In genomic region chr6:148945509-148946408, GRCm38 (mm10) we compare ENCODE assay signal across 8 mouse cellular contexts. TPM values are rescaled to one million over a fixed set of nuclear protein-coding genes. Genes with fewer than 3 reads are reported as not detected.
A peak's percentile ranks its signal among the peaks of the same experiment; 100 is the strongest.
DNase-seq lines count a peak whose midpoint lies in the region; ATAC-seq and TF ChIP-seq lines count a peak whose summit lies in the region.

No protein-coding gene starts in this region.

- no peak for TF ChIP-seq POLR2A in cortical plate, adult 2 months (IDR thresholded peaks at IDR 0.05; ENCODE audit: extremely low read depth, insufficient read depth, low read length)

- H3K4me3 ChIP-seq in cortical plate, adult 2 months (ENCODE audit: insufficient read depth, low read length), result peak overlapping the region; percentile 81
- peak overlapping the region; percentile 83 for H3K4me3 ChIP-seq in midbrain, embryonic 16.5 days (ENCODE audit: low read depth, low read length)

- H3K9me3 ChIP-seq in midbrain, embryonic 16.5 days (replicated peaks; ENCODE audit: control insufficient read depth, low read length, poor library complexity, severe bottlenecking), result no peaks in the 10 kb centered on the region

- peak; percentile 34 for ATAC-seq in inflammation-experienced regulatory T-cells, adult 6 months
- ATAC-seq in midbrain, embryonic 16.5 days, result peak; percentile 50

- H3K27me3 ChIP-seq in midbrain, embryonic 16.5 days (ENCODE audit: control insufficient read depth, insufficient read depth, low read depth, low read length), result no peaks in the 10 kb centered on the region

- no peaks in the 10 kb centered on the region for H3K4me1 ChIP-seq in cortical plate, adult 2 months (ENCODE audit: control insufficient read depth, insufficient read depth, low read length)
- no peaks in the 10 kb centered on the region; the same call in 1 of the 2 replicates for H3K4me1 ChIP-seq in midbrain, embryonic 16.5 days (ENCODE audit: control insufficient read depth, insufficient read depth, low read length)

- WGBS in midbrain, embryonic 16.5 days, result under 1% methylated on average over 72 of the region's 75 CpGs

- H3K27ac ChIP-seq in cortical plate, adult 2 months (ENCODE audit: insufficient read depth, low read length), result no peak overlapping the region
- peak overlapping the region; percentile 77 for H3K27ac ChIP-seq in midbrain, embryonic 16.5 days (ENCODE audit: low read length)

- no peaks in the 10 kb centered on the region for H3K36me3 ChIP-seq in midbrain, embryonic 16.5 days (ENCODE audit: control insufficient read depth, insufficient read depth, low read length)

- no peak for TF ChIP-seq CTCF in cortical plate, adult 2 months (IDR thresholded peaks at IDR 0.05; ENCODE audit: extremely low read depth, insufficient read depth, low read length)

- H3K4me2 ChIP-seq in midbrain, embryonic 16.5 days (ENCODE audit: low read length), result peak overlapping the region; percentile 89

- peak; percentile 64 for DNase-seq in kidney, adult 18-20 months
- DNase-seq in kidney, adult 9 months, result no peak
- DNase-seq in gastrocnemius, postnatal 25 days, result peak; percentile 19
- peak; percentile 50 for DNase-seq in liver
- DNase-seq in spleen, postnatal 4 days (ENCODE audit: low spot score in 2 of 2), result peak; percentile 40 to 82

- H3K9ac ChIP-seq in midbrain, embryonic 16.5 days (ENCODE audit: low read depth, low read length), result peak overlapping the region; percentile 82

RNA-seq across cellular contexts. Expression of gene Sinhcaf, which starts 0.5 kb away (rescaled TPM):
- polyA plus RNA-seq in cortical plate, adult 2 months (2012; rRNA removed), result 1.6 and 2.1 TPM in 2 replicates
- total RNA-seq in gastrocnemius, postnatal 25 days (2021), result 1 to 10 TPM in 1 of 2 experiments, under 1 TPM in 1; 0.95 to 2.7 TPM
- 10 to 100 TPM; 61.7 to 81.8 (median 61.8) TPM for polyA plus RNA-seq in inflammation-experienced regulatory T-cells, adult 6 months (2017; shearing (Covaris generic))
- 30.7 and 46.2 TPM in 2 replicates for polyA plus RNA-seq in midbrain, embryonic 16.5 days (2015; fragmentation: Nextera tagmentation; extraction: Ambion mirVana)

RNA-seq across cellular contexts. Expression of gene Caprin2, which starts 49.7 kb away (rescaled TPM):
- polyA plus RNA-seq in cortical plate, adult 2 months (2012; rRNA removed), result 17.2 and 17.3 TPM in 2 replicates
- 1 to 10 TPM; 3.4 to 4.2 TPM for total RNA-seq in gastrocnemius, postnatal 25 days (2021)
- polyA plus RNA-seq in inflammation-experienced regulatory T-cells, adult 6 months (2017; shearing (Covaris generic)), result 1 to 10 TPM; 3.2 to 6.0 (median 3.5) TPM
- 9.3 and 11.5 TPM in 2 replicates for polyA plus RNA-seq in midbrain, embryonic 16.5 days (2015; fragmentation: Nextera tagmentation; extraction: Ambion mirVana)

Comparison
In these comparisons a context has a peak if more than half of its experiments do, and no peak if none do; other contexts are left out.
1. RNA of gene Sinhcaf, which starts 0.5 kb away (polyA plus RNA-seq): 61.7 to 81.8 TPM in inflammation-experienced regulatory T-cells, adult 6 months and 30.7 to 46.2 TPM in midbrain, embryonic 16.5 days; 1.6 to 2.1 TPM in cortical plate, adult 2 months; every median in the first group is over 10 times any median in the second.